15 mouse cellular contexts compared by ENCODE assay signal in the genomic region with DNA sequence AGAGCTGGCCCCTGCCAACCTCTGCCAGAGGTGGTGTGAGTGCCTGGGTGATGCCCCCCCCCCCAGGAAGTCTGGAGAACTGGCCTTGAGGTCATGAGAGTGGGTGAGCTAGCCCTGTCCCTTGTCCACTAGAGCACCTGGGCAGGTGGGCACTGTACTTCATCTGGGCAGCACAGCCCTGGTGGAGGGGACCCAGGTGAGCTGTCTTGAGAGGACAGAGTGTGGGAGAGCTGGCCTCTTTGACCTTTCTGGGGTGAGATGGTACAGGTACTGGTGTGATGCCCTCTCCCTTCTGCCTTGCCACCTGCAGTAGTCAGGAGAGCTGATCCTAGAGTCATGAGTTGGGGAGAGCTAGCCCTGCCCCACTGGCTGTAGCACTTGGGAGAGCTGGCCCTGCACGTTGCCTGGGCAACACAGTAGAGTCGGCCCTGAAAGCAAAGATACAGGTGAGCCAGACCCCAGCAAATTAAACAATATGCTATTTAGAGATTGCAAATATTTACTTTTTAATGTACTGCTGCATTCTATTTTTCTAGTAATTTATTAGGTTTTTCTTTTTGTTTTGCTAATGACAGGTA.
"Had no signal": no experiment of that assay in that cellular context is flagged by ENCODE, and none has a peak within 500 bp of the region (broad histone marks: within the 10 kb centered on the region; RNA-seq: fewer than 3 reads in every experiment).

No protein-coding gene starts in this region.

- H3K4me3 ChIP-seq: layer of hippocampus, adult 2 months had no signal

- DNase-seq: kidney, adult 18-20 months; kidney, adult 9 months; kidney, postnatal 14 days; layer of hippocampus, adult 9-11 months; lung, adult 18-20 months; thymus, adult 2 months; thymus, postnatal 14 days; thymus, postnatal 4 days had no signal

- H3K27me3 ChIP-seq: limb, embryonic 12.5 days; limb, embryonic 15.5 days; liver, embryonic 15.5 days; midbrain, embryonic 13.5 days had no signal

- H3K9ac ChIP-seq: limb, embryonic 12.5 days; limb, embryonic 15.5 days had no signal

- ATAC-seq: lung, postnatal 0 days; midbrain, embryonic 13.5 days had no signal

- H3K27ac ChIP-seq: limb, embryonic 12.5 days; liver, embryonic 15.5 days; macrophage had no signal

- H3K9me3 ChIP-seq: limb, embryonic 12.5 days; limb, embryonic 15.5 days; liver, embryonic 15.5 days; midbrain, embryonic 13.5 days had no signal
